Mouse (Mus musculus) fat pad, adult 2 months (tissue): ENCODE data around the gene Pde12.

ENCODE experiments used
- DNase-seq: peaks from one replicate; pipeline ENCODE4 v3.0.0-alpha.2; 2011; ENCODE audit warnings: low read depth, low spot score; ENCODE audit errors: extremely low read depth

Gene Pde12

GRCm38 (mm10) chr14:26645989-26646650 lies 23.6 kb downstream of the Pde12 start:
- DNase-seq = no peak

- no peak for DNase-seq
Observed at GRCm38 (mm10) chr14:26643006-26643624, 26.6 kb downstream of the Pde12 start.

- DNase-seq = no peak
Observed at GRCm38 (mm10) chr14:26639961-26640360, 29.7 kb downstream of the Pde12 start.

- DNase-seq = no peak
Observed at GRCm38 (mm10) chr14:26639251-26639650, 30.4 kb downstream of the Pde12 start.

GRCm38 (mm10) chr14:26638708-26639084 lies 31.0 kb downstream of the Pde12 start:
- DNase-seq = no peak

- DNase-seq = peak; percentile 91
Observed at GRCm38 (mm10) chr14:26637851-26638707, 31.6 kb downstream of the Pde12 start, which contains the start of gene Arf4. Arf4 (plus strand) TSS chr14:26638074.

- no peak for DNase-seq
Observed at GRCm38 (mm10) chr14:26637025-26637850, 32.4 kb downstream of the Pde12 start.

GRCm38 (mm10) chr14:26626605-26627140 lies 43.0 kb downstream of the Pde12 start:
- no peak for DNase-seq

- no peak for DNase-seq
Observed at GRCm38 (mm10) chr14:26625301-26625700, 44.4 kb downstream of the Pde12 start.

GRCm38 (mm10) chr14:26610689-26611088 lies 59.0 kb downstream of the Pde12 start:
- DNase-seq = no peak
